Mouse (Mus musculus) cortical plate, adult 2 months (tissue): ENCODE data around the gene Ccdc80.

Experiments used
- CTCF ChIP-seq: fragments of 200-500 bp; IDR thresholded peaks from 2 replicates; pipeline ENCODE4 v1.5.1; 2011; ENCODE audit warnings: mild to moderate bottlenecking, control low read depth, low read length; ENCODE audit not compliant: insufficient read depth; ENCODE audit errors: extremely low read depth
- POLR2A ChIP-seq: fragments of 200-500 bp; IDR thresholded peaks from 2 replicates; pipeline ENCODE4 v1.6.1; 2011; ENCODE audit warnings: mild to moderate bottlenecking, low read length, control low read depth; ENCODE audit not compliant: insufficient read depth; ENCODE audit errors: extremely low read depth

DNA sequence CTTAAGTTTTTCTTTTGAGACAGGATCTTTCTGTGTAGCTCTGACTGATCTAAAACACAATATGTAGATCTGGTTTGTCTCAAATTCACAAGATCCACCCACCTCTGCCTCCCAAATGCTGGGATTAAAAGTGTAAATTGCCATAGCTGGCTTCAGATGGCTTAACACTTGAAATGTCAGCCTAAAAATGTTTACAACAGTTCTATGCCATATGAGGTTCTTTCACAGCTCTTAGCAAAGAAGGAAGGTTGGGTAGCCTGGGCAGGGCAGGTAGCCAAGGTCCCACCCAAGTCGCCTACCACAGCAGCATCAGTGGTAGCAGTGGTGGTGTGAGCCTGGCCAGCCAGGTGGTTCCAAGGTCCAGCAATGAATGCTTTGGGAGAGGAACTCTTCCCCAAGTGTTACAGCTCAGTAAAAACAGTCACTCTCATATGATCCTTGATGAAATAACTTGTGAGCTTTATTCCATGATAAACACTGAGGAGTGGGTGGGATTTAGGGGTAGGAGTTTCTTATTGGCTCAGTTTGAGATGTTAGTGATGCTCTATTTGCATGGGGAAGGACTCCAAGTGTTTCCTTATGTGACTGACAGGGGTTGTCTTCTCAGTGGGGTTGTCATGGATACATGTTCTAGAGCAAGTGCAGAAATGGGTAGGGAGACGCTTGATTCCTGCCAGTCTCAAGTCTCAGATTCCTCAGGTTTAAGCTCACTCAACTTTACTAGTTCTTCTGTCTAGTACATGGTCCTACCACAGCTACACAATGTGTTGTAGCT, 34.9 kb downstream of the Ccdc80 start:
- TF ChIP-seq CTCF (no peak), POLR2A (no peak)
